Mouse (Mus musculus) cerebellum, postnatal 4 days (tissue): ENCODE results near the gene H2-M5.
"Not testable (repeated sequence)": the region's sequence is repeated elsewhere in the genome, so short reads cannot be mapped to it uniquely, and the experiment has no call there.

Experiments used
- DNase-seq, 2 experiments: peaks; one replicate each; pipeline ENCODE4 v3.0.0; 2022; ENCODE audit warnings: low spot score in 2 of 2, mixed read lengths in 1 of 2

Gene H2-M5

GRCm38 (mm10) chr17:36993770-36994325, 4.5 kb upstream of the H2-M5 start:
- no peak for DNase-seq

- DNase-seq: no peak
Observed at GRCm38 (mm10) chr17:36992336-36993104, 3.2 kb upstream of the H2-M5 start.

- DNase-seq: not testable (repeated sequence)
Observed at GRCm38 (mm10) chr17:36990630-36991029, 1.3 kb upstream of the H2-M5 start.

GRCm38 (mm10) chr17:36988475-36988874, 862 bp downstream of the H2-M5 start:
- no peak for DNase-seq

GRCm38 (mm10) chr17:36982253-36983155, 6.8 kb downstream of the H2-M5 start:
- no peak for DNase-seq

- DNase-seq: no peak
Observed at GRCm38 (mm10) chr17:36981845-36982244, 7.5 kb downstream of the H2-M5 start.

GRCm38 (mm10) chr17:36981221-36981813, 8.0 kb downstream of the H2-M5 start, which contains the start of gene 2410137M14Rik:
TSS of gene 2410137M14Rik (minus strand) at chr17:36981237.
- DNase-seq: no peak

- DNase-seq: no peak
Observed at GRCm38 (mm10) chr17:36973271-36973787, 16.0 kb downstream of the H2-M5 start.

- no peak for DNase-seq
Observed at GRCm38 (mm10) chr17:36972791-36973190, 16.5 kb downstream of the H2-M5 start.

- DNase-seq: no peak
Observed at GRCm38 (mm10) chr17:36971172-36971850, 18.0 kb downstream of the H2-M5 start.

GRCm38 (mm10) chr17:36970316-36970890, 18.9 kb downstream of the H2-M5 start:
- no peak for DNase-seq

- DNase-seq: no peak
Observed at GRCm38 (mm10) chr17:36966875-36967274, 22.5 kb downstream of the H2-M5 start.

- no peak for DNase-seq
Observed at GRCm38 (mm10) chr17:36961125-36961524, 28.2 kb downstream of the H2-M5 start.

- no peak for DNase-seq
Observed at GRCm38 (mm10) chr17:36958884-36959283, 30.5 kb downstream of the H2-M5 start.

- peak; percentile 82 to 89 for DNase-seq
Observed at GRCm38 (mm10) chr17:36957999-36958743, 31.2 kb downstream of the H2-M5 start, which contains the start of the genes Znrd1 and Znrd1as. TSS of gene Znrd1 (minus strand) at chr17:36958559. TSS of gene Znrd1as (plus strand) at chr17:36958592.

- DNase-seq: no peak
Observed at GRCm38 (mm10) chr17:36953062-36953461, 36.3 kb downstream of the H2-M5 start.

GRCm38 (mm10) chr17:36952631-36953030, 36.7 kb downstream of the H2-M5 start:
- no peak for DNase-seq

- DNase-seq: peak; percentile 85 to 93
Observed at GRCm38 (mm10) chr17:36950981-36951947, 38.1 kb downstream of the H2-M5 start, which contains the start of gene Ppp1r11. TSS of gene Ppp1r11 (minus strand) at chr17:36951741.
